Mouse (Mus musculus): ENCODE measurements at regions not wholly inside any gene's neighbourhood (a gene's known extent, or its start where the extent isn't known, plus 50 kb on each side); places are given as distances from the start of the nearest gene placed in this dataset.

GRCm38 (mm10) chr13:92986719-92987553 is 142.4 kb downstream of the Mtx3 start:
- Histone ChIP-seq H3K4me3 (replicated peaks; ENCODE audit: insufficient read depth, low read depth, low read length) (peak overlapping the region; percentile 15), H3K27ac (ENCODE audit: insufficient read depth, low read length) (no peak overlapping the region), H3K27me3 (ENCODE audit: control insufficient read depth, insufficient read depth, low read length) (no peaks in the 10 kb centered on the region), H3K4me1 (ENCODE audit: control insufficient read depth, insufficient read depth, low read length) (peaks cover 3% of the 10 kb centered on the region)
- peak; percentile 94 for TF ChIP-seq CTCF (IDR thresholded peaks at IDR 0.05; ENCODE audit: borderline replicate concordance, insufficient read depth, low read depth, low read length)
- no peak for TF ChIP-seq POLR2A (IDR thresholded peaks at IDR 0.05; ENCODE audit: borderline replicate concordance, insufficient read depth, low read length)
- DNase-seq, result peak; percentile 72 to 87
- 33% methylated on average over 17 of the region's 17 CpGs for WGBS

DNA sequence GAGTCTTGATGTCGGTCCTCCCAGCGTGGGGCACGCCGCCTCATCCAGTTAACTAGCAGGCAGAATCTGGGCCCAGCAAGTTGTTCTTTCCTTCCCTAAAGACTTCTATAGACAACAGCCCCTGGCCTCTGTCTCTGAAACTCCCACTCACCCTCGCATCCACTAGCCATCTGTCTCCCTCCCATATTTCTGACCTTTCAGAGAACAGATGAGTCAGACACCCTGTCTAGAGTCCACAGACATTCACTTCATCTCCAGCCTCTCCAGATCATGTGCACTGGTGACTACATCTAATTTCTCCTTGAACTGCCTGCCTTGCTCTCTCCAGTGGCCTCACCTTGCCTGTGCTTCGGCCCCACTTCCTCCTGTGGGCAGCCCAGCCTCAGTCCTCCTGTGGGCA is 143.1 kb downstream of the Mtx3 start:
- Histone ChIP-seq H3K4me3 (replicated peaks; ENCODE audit: insufficient read depth, low read depth, low read length) (no peak overlapping the region), H3K4me1 (ENCODE audit: control insufficient read depth, insufficient read depth, low read length) (peaks cover 3% of the 10 kb centered on the region), H3K27me3 (ENCODE audit: control insufficient read depth, insufficient read depth, low read length) (no peaks in the 10 kb centered on the region), H3K27ac (ENCODE audit: insufficient read depth, low read length) (no peak overlapping the region)
- peak; percentile 24 to 51 for DNase-seq
- TF ChIP-seq POLR2A (IDR thresholded peaks at IDR 0.05; ENCODE audit: borderline replicate concordance, insufficient read depth, low read length) (no peak), CTCF (IDR thresholded peaks at IDR 0.05; ENCODE audit: borderline replicate concordance, insufficient read depth, low read depth, low read length) (no peak)
- WGBS, result 81% methylated on average over 6 of the region's 6 CpGs

GRCm38 (mm10) chr13:92988600-92988999 is 144.0 kb downstream of the Mtx3 start:
- H3K27me3 ChIP-seq (ENCODE audit: control insufficient read depth, insufficient read depth, low read length), result no peaks in the 10 kb centered on the region
- WGBS, result 73% methylated on average over 9 of the region's 9 CpGs
- no peak overlapping the region for H3K4me3 ChIP-seq (replicated peaks; ENCODE audit: insufficient read depth, low read depth, low read length)
- H3K27ac ChIP-seq (ENCODE audit: insufficient read depth, low read length), result no peak overlapping the region; the same call in 1 of the 2 replicates
- TF ChIP-seq POLR2A (IDR thresholded peaks at IDR 0.05; ENCODE audit: borderline replicate concordance, insufficient read depth, low read length), result no peak
- TF ChIP-seq CTCF (IDR thresholded peaks at IDR 0.05; ENCODE audit: borderline replicate concordance, insufficient read depth, low read depth, low read length), result no peak
- DNase-seq, result no peak
- H3K4me1 ChIP-seq (ENCODE audit: control insufficient read depth, insufficient read depth, low read length), result peaks cover 3% of the 10 kb centered on the region

- WGBS, result 77% methylated on average over 14 of the region's 14 CpGs
- Histone ChIP-seq H3K4me3 (replicated peaks; ENCODE audit: insufficient read depth, low read depth, low read length) (no peak overlapping the region), H3K27ac (ENCODE audit: insufficient read depth, low read length) (no peak overlapping the region), H3K27me3 (ENCODE audit: control insufficient read depth, insufficient read depth, low read length) (no peaks in the 10 kb centered on the region), H3K4me1 (ENCODE audit: control insufficient read depth, insufficient read depth, low read length) (peaks cover 3% of the 10 kb centered on the region)
- TF ChIP-seq CTCF (IDR thresholded peaks at IDR 0.05; ENCODE audit: borderline replicate concordance, insufficient read depth, low read depth, low read length) (no peak), POLR2A (IDR thresholded peaks at IDR 0.05; ENCODE audit: borderline replicate concordance, insufficient read depth, low read length) (no peak)
- DNase-seq, result peak in 1 of 2 experiments; percentile 8
Observed at GRCm38 (mm10) chr13:92990316-92991206, 146.0 kb downstream of the Mtx3 start.

Data from cerebellum, adult 2 months (tissue).